ENCODE assay signal across 12 mouse cellular contexts in genomic region chr13:93764321-93764973, GRCm38 (mm10).
"Had no signal": no experiment of that assay in that cellular context is flagged by ENCODE, and none has a peak within 500 bp of the region (broad histone marks: within the 10 kb centered on the region; RNA-seq: fewer than 3 reads in every experiment).

No protein-coding gene starts in this region.

- H3K9me3 ChIP-seq: kidney, embryonic 15.5 days; limb, embryonic 15.5 days; liver, embryonic 13.5 days; midbrain, embryonic 13.5 days had no signal

- H3K4me3 ChIP-seq: kidney, embryonic 15.5 days; limb, embryonic 15.5 days; liver, embryonic 13.5 days; midbrain, embryonic 13.5 days had no signal

- H3K36me3 ChIP-seq: kidney, embryonic 15.5 days; limb, embryonic 15.5 days; liver, embryonic 13.5 days; midbrain, embryonic 13.5 days had no signal

- H3K27me3 ChIP-seq: kidney, embryonic 15.5 days; limb, embryonic 15.5 days; liver, embryonic 13.5 days; midbrain, embryonic 13.5 days had no signal

- H3K27ac ChIP-seq: kidney, embryonic 15.5 days; limb, embryonic 15.5 days; liver, embryonic 13.5 days; midbrain, embryonic 13.5 days; stomach, postnatal 0 days had no signal

- H3K9ac ChIP-seq: kidney, embryonic 15.5 days; limb, embryonic 15.5 days; liver, embryonic 13.5 days; midbrain, embryonic 13.5 days had no signal

- H3K4me1 ChIP-seq: kidney, embryonic 15.5 days; limb, embryonic 15.5 days; liver, embryonic 13.5 days; midbrain, embryonic 13.5 days had no signal

- H3K4me2 ChIP-seq: kidney, embryonic 15.5 days; limb, embryonic 15.5 days; liver, embryonic 13.5 days; midbrain, embryonic 13.5 days had no signal

- DNase-seq: kidney, adult 18-20 months; kidney, postnatal 14 days; layer of hippocampus, postnatal 36 days; liver, embryonic 13.5 days; lung, adult 18-20 months; lung, postnatal 4 days; right cerebral cortex, postnatal 14 days; thymus, postnatal 4 days had no signal

- ATAC-seq: midbrain, embryonic 13.5 days had no signal
